Mouse (Mus musculus) cortical plate, adult 2 months (tissue): ENCODE measurements around the gene Gm10715.
"Not testable (repeated sequence)": the region's sequence is repeated elsewhere in the genome, so short reads cannot be mapped to it uniquely, and the experiment has no call there.

Experiments used
- CTCF ChIP-seq: fragments of 200-500 bp; IDR thresholded peaks from 2 replicates; pipeline ENCODE4 v1.5.1; 2011; ENCODE audit warnings: mild to moderate bottlenecking, control low read depth, low read length; ENCODE audit not compliant: insufficient read depth; ENCODE audit errors: extremely low read depth
- POLR2A ChIP-seq: fragments of 200-500 bp; IDR thresholded peaks from 2 replicates; pipeline ENCODE4 v1.6.1; 2011; ENCODE audit warnings: mild to moderate bottlenecking, low read length, control low read depth; ENCODE audit not compliant: insufficient read depth; ENCODE audit errors: extremely low read depth

- TF ChIP-seq POLR2A, CTCF: not testable (repeated sequence)
Measured at GRCm38 (mm10) chr9:3034299-3034698, 2.4 kb upstream of the Gm10715 start, which contains the start of gene Gm17535.
